Mouse (Mus musculus): Measurements from ENCODE around the gene March11. TPM values are rescaled to one million over a fixed set of nuclear protein-coding genes. Genes with fewer than 3 reads are reported as not detected.

The March11 gene
- total RNA-seq (2017) = not detected in 3 replicates

- ATAC-seq (replicated peaks; ENCODE audit: insufficient number of reproducible peaks, low FRiP score, low TSS enrichment, poor library complexity, severe bottlenecking) = no peak
Measured at GRCm38 (mm10) chr15:26308629-26309230, at the start of gene March11. Gene March11, plus strand, starts transcription at chr15:26309048.

GRCm38 (mm10) chr15:26262336-26262735 lies 46.5 kb upstream of the March11 start:
- ATAC-seq (replicated peaks; ENCODE audit: insufficient number of reproducible peaks, low FRiP score, low TSS enrichment, poor library complexity, severe bottlenecking) = no peak

- no peak for ATAC-seq (replicated peaks; ENCODE audit: insufficient number of reproducible peaks, low FRiP score, low TSS enrichment, poor library complexity, severe bottlenecking)
Measured at GRCm38 (mm10) chr15:26269596-26269995, 39.3 kb upstream of the March11 start.

GRCm38 (mm10) chr15:26276035-26276511 lies 32.8 kb upstream of the March11 start:
- no peak for ATAC-seq (replicated peaks; ENCODE audit: insufficient number of reproducible peaks, low FRiP score, low TSS enrichment, poor library complexity, severe bottlenecking)

- no peak for ATAC-seq (replicated peaks; ENCODE audit: insufficient number of reproducible peaks, low FRiP score, low TSS enrichment, poor library complexity, severe bottlenecking)
Measured at GRCm38 (mm10) chr15:26276608-26277007, 32.2 kb upstream of the March11 start.

GRCm38 (mm10) chr15:26291871-26292270 lies 17.0 kb upstream of the March11 start:
- no peak for ATAC-seq (replicated peaks; ENCODE audit: insufficient number of reproducible peaks, low FRiP score, low TSS enrichment, poor library complexity, severe bottlenecking)

- no peak for ATAC-seq (replicated peaks; ENCODE audit: insufficient number of reproducible peaks, low FRiP score, low TSS enrichment, poor library complexity, severe bottlenecking)
Measured at GRCm38 (mm10) chr15:26292811-26293210, 16.0 kb upstream of the March11 start.

GRCm38 (mm10) chr15:26293215-26293614 lies 15.6 kb upstream of the March11 start:
- no peak for ATAC-seq (replicated peaks; ENCODE audit: insufficient number of reproducible peaks, low FRiP score, low TSS enrichment, poor library complexity, severe bottlenecking)

- ATAC-seq (replicated peaks; ENCODE audit: insufficient number of reproducible peaks, low FRiP score, low TSS enrichment, poor library complexity, severe bottlenecking) = no peak
Measured at GRCm38 (mm10) chr15:26298668-26299067, 10.2 kb upstream of the March11 start.

- ATAC-seq (replicated peaks; ENCODE audit: insufficient number of reproducible peaks, low FRiP score, low TSS enrichment, poor library complexity, severe bottlenecking) = no peak
Measured at GRCm38 (mm10) chr15:26309291-26309931, 563 bp downstream of the March11 start.

- ATAC-seq (replicated peaks; ENCODE audit: insufficient number of reproducible peaks, low FRiP score, low TSS enrichment, poor library complexity, severe bottlenecking) = no peak
Measured at GRCm38 (mm10) chr15:26319866-26320265, 11.0 kb downstream of the March11 start.

- no peak for ATAC-seq (replicated peaks; ENCODE audit: insufficient number of reproducible peaks, low FRiP score, low TSS enrichment, poor library complexity, severe bottlenecking)
Measured at GRCm38 (mm10) chr15:26320402-26320801, 11.6 kb downstream of the March11 start.

GRCm38 (mm10) chr15:26322804-26323203 lies 14.0 kb downstream of the March11 start:
- no peak for ATAC-seq (replicated peaks; ENCODE audit: insufficient number of reproducible peaks, low FRiP score, low TSS enrichment, poor library complexity, severe bottlenecking)

- ATAC-seq (replicated peaks; ENCODE audit: insufficient number of reproducible peaks, low FRiP score, low TSS enrichment, poor library complexity, severe bottlenecking) = no peak
Measured at GRCm38 (mm10) chr15:26327157-26327556, 18.3 kb downstream of the March11 start.

GRCm38 (mm10) chr15:26335791-26336190 lies 26.9 kb downstream of the March11 start:
- no peak for ATAC-seq (replicated peaks; ENCODE audit: insufficient number of reproducible peaks, low FRiP score, low TSS enrichment, poor library complexity, severe bottlenecking)

GRCm38 (mm10) chr15:26337775-26338174 lies 28.9 kb downstream of the March11 start:
- ATAC-seq (replicated peaks; ENCODE audit: insufficient number of reproducible peaks, low FRiP score, low TSS enrichment, poor library complexity, severe bottlenecking) = no peak

GRCm38 (mm10) chr15:26338343-26338742 lies 29.5 kb downstream of the March11 start:
- no peak for ATAC-seq (replicated peaks; ENCODE audit: insufficient number of reproducible peaks, low FRiP score, low TSS enrichment, poor library complexity, severe bottlenecking)

- no peak for ATAC-seq (replicated peaks; ENCODE audit: insufficient number of reproducible peaks, low FRiP score, low TSS enrichment, poor library complexity, severe bottlenecking)
Measured at GRCm38 (mm10) chr15:26340490-26340889, 31.6 kb downstream of the March11 start.

- ATAC-seq (replicated peaks; ENCODE audit: insufficient number of reproducible peaks, low FRiP score, low TSS enrichment, poor library complexity, severe bottlenecking) = no peak
Measured at GRCm38 (mm10) chr15:26340966-26341365, 32.1 kb downstream of the March11 start.

- no peak for ATAC-seq (replicated peaks; ENCODE audit: insufficient number of reproducible peaks, low FRiP score, low TSS enrichment, poor library complexity, severe bottlenecking)
Measured at GRCm38 (mm10) chr15:26344329-26344728, 35.5 kb downstream of the March11 start.
